Mouse (Mus musculus) cerebral cortex, adult 2 months (tissue): ENCODE measurements around the gene Btbd9.

Experiments used
- WGBS: fragments of 180-500 bp; shearing (Covaris S2); methylation state at CpG from one replicate; pipeline ENCODE4 v1.1.7; 2018; 5-methylcytosine and 5-hydroxymethylcytosine counted together

The Btbd9 gene

GRCm38 (mm10) chr17:30481341-30481740 is 94.9 kb downstream of the Btbd9 start:
- WGBS: 96% methylated on average over 10 of the region's 10 CpGs

- 94% methylated on average over 8 of the region's 8 CpGs for WGBS
Measured at GRCm38 (mm10) chr17:30480381-30480780, 95.9 kb downstream of the Btbd9 start.

- WGBS: 88% methylated on average over 9 of the region's 9 CpGs
Measured at GRCm38 (mm10) chr17:30478181-30478580, 98.1 kb downstream of the Btbd9 start.

- 37% methylated on average over 2 of the region's 2 CpGs for WGBS
Measured at GRCm38 (mm10) chr17:30474561-30474960, 101.7 kb downstream of the Btbd9 start.

- WGBS: 87% methylated on average over 10 of the region's 10 CpGs
Measured at GRCm38 (mm10) chr17:30472776-30473175, 103.5 kb downstream of the Btbd9 start.

GRCm38 (mm10) chr17:30471512-30471911 is 104.8 kb downstream of the Btbd9 start:
- 51% methylated on average over 7 of the region's 7 CpGs for WGBS

GRCm38 (mm10) chr17:30470790-30471189 is 105.5 kb downstream of the Btbd9 start:
- WGBS: 69% methylated on average over 8 of the region's 8 CpGs

GRCm38 (mm10) chr17:30470286-30470685 is 106.0 kb downstream of the Btbd9 start:
- 68% methylated on average over 8 of the region's 8 CpGs for WGBS

GRCm38 (mm10) chr17:30469511-30470076 is 106.7 kb downstream of the Btbd9 start:
- WGBS: 54% methylated on average over 10 of the region's 10 CpGs

- WGBS: 44% methylated on average over 4 of the region's 4 CpGs
Measured at GRCm38 (mm10) chr17:30468368-30468767, 107.9 kb downstream of the Btbd9 start.

GRCm38 (mm10) chr17:30467566-30468213 is 108.6 kb downstream of the Btbd9 start:
- 31% methylated on average over 14 of the region's 14 CpGs for WGBS

- 88% methylated on average over 6 of the region's 6 CpGs for whole genome bisulfite sequencing
Measured at GRCm38 (mm10) chr17:30465060-30465762, 111.1 kb downstream of the Btbd9 start.

- WGBS: 81% methylated on average over 5 of the region's 5 CpGs
Measured at GRCm38 (mm10) chr17:30464240-30464745, 112.0 kb downstream of the Btbd9 start.

GRCm38 (mm10) chr17:30460727-30461349 is 115.5 kb downstream of the Btbd9 start:
- 74% methylated on average over 2 of the region's 2 CpGs for WGBS

GRCm38 (mm10) chr17:30459706-30460105 is 116.6 kb downstream of the Btbd9 start:
- 69% methylated on average over 5 of the region's 5 CpGs for WGBS

- WGBS: 71% methylated on average over 5 of the region's 5 CpGs
Measured at GRCm38 (mm10) chr17:30458926-30459325, 117.4 kb downstream of the Btbd9 start.

- WGBS: 39% methylated on average over 3 of the region's 3 CpGs
Measured at GRCm38 (mm10) chr17:30458301-30458700, 118.0 kb downstream of the Btbd9 start.

GRCm38 (mm10) chr17:30457486-30457885 is 118.8 kb downstream of the Btbd9 start:
- 56% methylated on average over 7 of the region's 7 CpGs for WGBS

- WGBS: 80% methylated on average over 12 of the region's 12 CpGs
Measured at GRCm38 (mm10) chr17:30456293-30456692, 120.0 kb downstream of the Btbd9 start.

- 9% methylated on average over 3 of the region's 3 CpGs for WGBS
Measured at GRCm38 (mm10) chr17:30454862-30455243, 121.4 kb downstream of the Btbd9 start.

GRCm38 (mm10) chr17:30454155-30454861 is 122.0 kb downstream of the Btbd9 start:
- WGBS: 58% methylated on average over 6 of the region's 6 CpGs

GRCm38 (mm10) chr17:30453272-30453671 is 123.0 kb downstream of the Btbd9 start:
- WGBS: 64% methylated on average over 4 of the region's 4 CpGs
